Mouse (Mus musculus): ENCODE measurements at regions not wholly inside any gene's neighbourhood (a gene's known extent, or its start where the extent isn't known, plus 50 kb on each side); places are given as distances from the start of the nearest gene placed in this dataset.

DNA sequence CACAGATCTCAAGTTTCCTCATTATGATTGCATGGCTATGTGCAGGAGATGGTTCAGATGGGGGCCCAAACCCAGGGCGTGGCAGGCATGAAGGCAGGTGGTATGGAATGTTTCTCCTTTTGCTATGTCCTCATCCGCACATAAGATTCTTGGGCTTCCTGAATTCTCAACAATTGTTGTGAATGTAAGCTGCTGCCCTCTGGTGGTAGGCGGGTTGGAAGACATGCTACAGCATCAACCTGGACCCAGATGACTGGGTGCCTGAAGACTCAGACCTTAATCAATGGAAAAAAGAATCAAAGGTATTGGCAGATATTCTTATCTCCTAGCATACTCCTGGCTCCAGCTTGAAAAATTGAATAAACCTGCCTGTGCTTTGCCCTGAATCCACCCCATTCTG, 211.3 kb upstream of the Gm4985 start:
- peak in 1 of 2 experiments; percentile 5 for DNase-seq

- DNase-seq, result peak in 1 of 2 experiments; percentile 13
These were observed 202.9 kb upstream of the Gm4985 start for GRCm38 (mm10) chrX:24161654-24162053.

DNA sequence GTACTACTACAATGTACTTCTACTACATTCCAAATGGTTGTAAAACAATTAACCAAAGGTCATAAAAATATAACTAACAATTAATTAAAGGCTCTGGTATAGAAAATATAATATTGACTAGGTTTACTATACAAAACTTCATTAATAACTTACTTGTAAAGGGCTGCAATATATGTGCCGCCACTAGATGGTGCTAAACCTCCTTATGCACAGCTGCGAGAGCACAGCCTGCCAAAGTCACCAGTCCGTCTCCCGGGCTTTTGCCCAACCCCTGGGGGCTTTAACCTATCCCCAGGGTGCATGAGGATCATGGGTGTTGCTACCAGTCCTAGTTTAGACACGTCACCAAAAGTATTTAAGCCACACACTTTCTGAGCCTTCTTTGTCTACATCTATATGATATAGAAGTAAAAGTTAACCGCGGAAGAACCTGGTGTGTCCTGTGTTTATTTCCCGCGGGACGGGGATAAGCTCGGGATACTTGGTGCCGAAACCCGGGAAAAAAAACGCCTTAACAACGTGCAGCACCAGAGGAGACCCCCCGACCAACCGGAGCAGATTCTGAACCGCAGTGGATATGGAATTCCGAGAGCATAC, 194.6 kb upstream of the Gm4985 start:
- peak in 1 of 2 experiments; percentile 1 for DNase-seq
